ENCODE assay signal across 25 mouse cellular contexts in genomic region chr8:86613798-86614197, GRCm38 (mm10). TPM values are rescaled to one million over a fixed set of nuclear protein-coding genes. Genes with fewer than 3 reads are reported as not detected.
DNase-seq lines count a peak whose midpoint lies in the region; ATAC-seq and TF ChIP-seq lines count a peak whose summit lies in the region.
"Had no signal": no experiment of that assay in that cellular context is flagged by ENCODE, and none has a peak within 500 bp of the region (broad histone marks: within the 10 kb centered on the region; RNA-seq: fewer than 3 reads in every experiment).

No protein-coding gene starts in this region.

- TF ChIP-seq CTCF in liver, adult 2 months (IDR thresholded peaks at IDR 0.05; ENCODE audit: low read depth, low read length) = no peak

- H3K9ac ChIP-seq in embryonic facial prominence, embryonic 13.5 days = no peak overlapping the region
- no peak overlapping the region for H3K9ac ChIP-seq in liver, adult 2 months (ENCODE audit: low read depth, low read length)
- no peak overlapping the region for H3K9ac ChIP-seq in liver, embryonic 12.5 days
- no peak overlapping the region for H3K9ac ChIP-seq in liver, embryonic 16.5 days (ENCODE audit: low read depth, low read length)
- H3K9ac ChIP-seq in embryonic facial prominence, embryonic 14.5 days (ENCODE audit: low read depth, low read length) = no peak overlapping the region

- no peak overlapping the region for H3K4me2 ChIP-seq in embryonic facial prominence, embryonic 13.5 days
- no peak overlapping the region for H3K4me2 ChIP-seq in liver, embryonic 12.5 days
- H3K4me2 ChIP-seq in liver, embryonic 16.5 days (ENCODE audit: low read depth, low read length) = no peak overlapping the region
- no peak overlapping the region for H3K4me2 ChIP-seq in embryonic facial prominence, embryonic 14.5 days (ENCODE audit: low read depth, low read length)

- TF ChIP-seq POLR2A in liver, adult 2 months (IDR thresholded peaks at IDR 0.05; ENCODE audit: extremely low read depth, insufficient read depth, low read length) = no peak

- no peak overlapping the region for H3K4me3 ChIP-seq in embryonic facial prominence, embryonic 13.5 days
- H3K4me3 ChIP-seq in embryonic facial prominence, embryonic 10.5 days = no peak overlapping the region
- no peak overlapping the region for H3K4me3 ChIP-seq in liver, adult 2 months (ENCODE audit: insufficient read depth, low read depth, low read length)
- H3K4me3 ChIP-seq in liver, embryonic 12.5 days = no peak overlapping the region
- H3K4me3 ChIP-seq in liver, embryonic 16.5 days (ENCODE audit: low read depth, low read length) = no peak overlapping the region
- H3K4me3 ChIP-seq in embryonic facial prominence, embryonic 14.5 days (ENCODE audit: low read depth, low read length) = no peak overlapping the region

- H3K9me3 ChIP-seq in embryonic facial prominence, embryonic 13.5 days = no peaks in the 10 kb centered on the region; the same call in 1 of the 2 replicates
- H3K9me3 ChIP-seq in embryonic facial prominence, embryonic 10.5 days = no peaks in the 10 kb centered on the region
- no peaks in the 10 kb centered on the region for H3K9me3 ChIP-seq in liver, embryonic 12.5 days (replicated peaks)
- no peaks in the 10 kb centered on the region for H3K9me3 ChIP-seq in liver, embryonic 16.5 days (replicated peaks; ENCODE audit: control insufficient read depth, low read length)
- no peaks in the 10 kb centered on the region for H3K9me3 ChIP-seq in embryonic facial prominence, embryonic 14.5 days (ENCODE audit: control insufficient read depth, low read length)

- no peaks in the 10 kb centered on the region for H3K27me3 ChIP-seq in embryonic facial prominence, embryonic 13.5 days
- no peaks in the 10 kb centered on the region for H3K27me3 ChIP-seq in embryonic facial prominence, embryonic 10.5 days (replicated peaks; ENCODE audit: low read depth, poor library complexity, severe bottlenecking)
- H3K27me3 ChIP-seq in liver, adult 2 months (ENCODE audit: control insufficient read depth, insufficient read depth, low read length) = no peaks in the 10 kb centered on the region
- no peaks in the 10 kb centered on the region for H3K27me3 ChIP-seq in liver, embryonic 12.5 days (replicated peaks)
- no peaks in the 10 kb centered on the region for H3K27me3 ChIP-seq in liver, embryonic 16.5 days (ENCODE audit: control insufficient read depth, insufficient read depth, low read depth, low read length)
- H3K27me3 ChIP-seq in embryonic facial prominence, embryonic 14.5 days (replicated peaks; ENCODE audit: control insufficient read depth, insufficient read depth, low read length) = no peaks in the 10 kb centered on the region
- H3K27me3 ChIP-seq: CH12.LX had no signal

- DNase-seq in embryonic facial prominence, embryonic 10.5 days (ENCODE audit: low spot score) = no peak
- peak; percentile 76 for DNase-seq in liver, adult 2 months (ENCODE audit: extremely low read depth, low read depth, low spot score)
- no peak for DNase-seq in liver
- DNase-seq in embryonic facial prominence, embryonic 14.5 days (ENCODE audit: low spot score) = no peak
- DNase-seq in testis, postnatal 14 days (ENCODE audit: low spot score) = no peak
- DNase-seq: adrenal gland, adult 2 months; adrenal gland, adult 8-10 months; adrenal gland, postnatal 10 days; adrenal gland, postnatal 14 days; adrenal gland, postnatal 25 days; adrenal gland, postnatal 36 days; B cell, adult 2 months; cerebellum, adult 11 months; cerebellum, adult 11-12 months had no signal

- ATAC-seq in embryonic facial prominence, embryonic 13.5 days (ENCODE audit: insufficient number of reproducible peaks, insufficient read depth, low FRiP score, low TSS enrichment, low read depth) = no peak
- no peak for ATAC-seq in liver, embryonic 12.5 days
- ATAC-seq in liver, embryonic 16.5 days (ENCODE audit: low read depth) = peak; percentile 62
- ATAC-seq in embryonic facial prominence, embryonic 14.5 days (ENCODE audit: low read depth) = 0 out of 2 replicates have a peak, but pooled peaks have one; percentile 62
- ATAC-seq: activated CD4-positive, CD25-positive, alpha-beta regulatory T cell, adult 4 months; CD4-positive, CD25-positive, alpha-beta regulatory T cell, adult 4 months; Patski had no signal

- no peaks in the 10 kb centered on the region for H3K36me3 ChIP-seq in embryonic facial prominence, embryonic 13.5 days
- no peaks in the 10 kb centered on the region for H3K36me3 ChIP-seq in embryonic facial prominence, embryonic 10.5 days (replicated peaks)
- H3K36me3 ChIP-seq in liver, adult 2 months (ENCODE audit: control insufficient read depth, insufficient read depth, low read length) = no peaks in the 10 kb centered on the region
- no peaks in the 10 kb centered on the region for H3K36me3 ChIP-seq in liver, embryonic 12.5 days
- H3K36me3 ChIP-seq in liver, embryonic 16.5 days (ENCODE audit: control insufficient read depth, insufficient read depth) = no peaks in the 10 kb centered on the region
- H3K36me3 ChIP-seq in embryonic facial prominence, embryonic 14.5 days (ENCODE audit: control insufficient read depth, insufficient read depth, low read length) = no peaks in the 10 kb centered on the region
- H3K36me3 ChIP-seq: G1E had no signal

- 63% methylated on average over 2 of the region's 2 CpGs for WGBS in embryonic facial prominence, embryonic 13.5 days
- WGBS in embryonic facial prominence, embryonic 10.5 days = 76% methylated on average over 2 of the region's 2 CpGs
- 16% methylated on average over 2 of the region's 2 CpGs for WGBS in liver, adult 2 months
- 45% methylated on average over 2 of the region's 2 CpGs for WGBS in liver, embryonic 12.5 days (ENCODE audit: insufficient replicate concordance)
- 47% methylated on average over 2 of the region's 2 CpGs for WGBS in liver, embryonic 16.5 days (ENCODE audit: insufficient replicate concordance)
- 72% methylated on average over 2 of the region's 2 CpGs for WGBS in embryonic facial prominence, embryonic 14.5 days

- H3K27ac ChIP-seq in embryonic facial prominence, embryonic 13.5 days = peak overlapping the region; percentile 49; the same call in 1 of the 2 replicates
- H3K27ac ChIP-seq in embryonic facial prominence, embryonic 10.5 days (replicated peaks) = no peak overlapping the region
- H3K27ac ChIP-seq in liver, adult 2 months (replicated peaks; ENCODE audit: insufficient read depth, low read depth, low read length) = peak overlapping the region; percentile 71
- H3K27ac ChIP-seq in liver, embryonic 12.5 days = no peak overlapping the region
- no peak overlapping the region for H3K27ac ChIP-seq in liver, embryonic 16.5 days (ENCODE audit: low read length)
- H3K27ac ChIP-seq in embryonic facial prominence, embryonic 14.5 days (replicated peaks; ENCODE audit: low read depth, low read length) = no peak overlapping the region

- H3K79me2 ChIP-seq in liver, adult 2 months (ENCODE audit: control insufficient read depth, insufficient read depth, low read length) = peaks cover 3% of the 10 kb centered on the region; the same call in 1 of the 2 replicates

- H3K4me1 ChIP-seq in embryonic facial prominence, embryonic 13.5 days = no peaks in the 10 kb centered on the region
- H3K4me1 ChIP-seq in embryonic facial prominence, embryonic 10.5 days = no peaks in the 10 kb centered on the region
- peaks cover 23% of the 10 kb centered on the region for H3K4me1 ChIP-seq in liver, adult 2 months (ENCODE audit: control insufficient read depth, insufficient read depth, low read length)
- H3K4me1 ChIP-seq in liver, embryonic 12.5 days = peaks cover 9% of the 10 kb centered on the region
- peaks cover 14% of the 10 kb centered on the region for H3K4me1 ChIP-seq in liver, embryonic 16.5 days (ENCODE audit: control insufficient read depth, low read depth, low read length)
- H3K4me1 ChIP-seq in embryonic facial prominence, embryonic 14.5 days (ENCODE audit: control insufficient read depth, insufficient read depth, low read length) = no peaks in the 10 kb centered on the region

RNA-seq across cellular contexts. Expression of gene Lonp2, which starts 10.0 kb away (rescaled TPM):
- 50.6 and 59.2 TPM in 2 replicates for polyA plus RNA-seq in embryonic facial prominence, embryonic 13.5 days (2015; fragmentation: Nextera tagmentation; extraction: Ambion mirVana)
- polyA plus RNA-seq in embryonic facial prominence, embryonic 10.5 days (2016; fragmentation: Nextera tagmentation; extraction: Ambion mirVana) = 50.5 and 51.4 TPM in 2 replicates
- 244 and 308 TPM in 2 replicates for total RNA-seq in liver, adult 2 months (2014; rRNA removed)
- polyA plus RNA-seq in liver, adult 2 months (2012; rRNA removed) = 278 and 299 TPM in 2 replicates
- 40.1 and 42.8 TPM in 2 replicates for polyA plus RNA-seq in liver, embryonic 12.5 days (2016; fragmentation: Nextera tagmentation; extraction: Ambion mirVana)
- polyA plus RNA-seq in liver, embryonic 16.5 days (2015; fragmentation: Nextera tagmentation; extraction: Ambion mirVana) = 39.8 and 40.3 TPM in 2 replicates
- 55.7 and 58.2 TPM in 2 replicates for polyA plus RNA-seq in embryonic facial prominence, embryonic 14.5 days (2014; fragmentation: Nextera tagmentation; extraction: Ambion mirVana)

RNA-seq across cellular contexts. Expression of gene Abcc12, which starts 33.3 kb away (rescaled TPM):
- polyA plus RNA-seq in embryonic facial prominence, embryonic 13.5 days (2015; fragmentation: Nextera tagmentation; extraction: Ambion mirVana) = 0.10 and 0.19 TPM in 2 replicates
- not detected in 2 replicates for polyA plus RNA-seq in embryonic facial prominence, embryonic 10.5 days (2016; fragmentation: Nextera tagmentation; extraction: Ambion mirVana)
- 0.18 and 0.81 TPM in 2 replicates for total RNA-seq in liver, adult 2 months (2014; rRNA removed)
- 0.21 TPM in 1 of 2 replicates, not detected in the other for polyA plus RNA-seq in liver, adult 2 months (2012; rRNA removed)
- polyA plus RNA-seq in liver, embryonic 12.5 days (2016; fragmentation: Nextera tagmentation; extraction: Ambion mirVana) = not detected in 2 replicates
- polyA plus RNA-seq in liver, embryonic 16.5 days (2015; fragmentation: Nextera tagmentation; extraction: Ambion mirVana) = not detected in 2 replicates
- 0.16 and 0.29 TPM in 2 replicates for polyA plus RNA-seq in embryonic facial prominence, embryonic 14.5 days (2014; fragmentation: Nextera tagmentation; extraction: Ambion mirVana)
- total RNA-seq: adrenal gland, adult 18-20 months; adrenal gland, adult 2 months; adrenal gland, postnatal 25 days; adrenal gland, postnatal 36 days; CH12.LX; MEL had no signal
- polyA plus RNA-seq: activated CD4-positive, CD25-positive, alpha-beta regulatory T cell, adult 4 months; C2C12; CD4-positive, CD25-positive, alpha-beta regulatory T cell, adult 4 months had no signal

Comparison
In these comparisons a context has a peak if more than half of its experiments do, and no peak if none do; other contexts are left out.
1. ATAC-seq: peak in liver, embryonic 16.5 days (single experiment) and embryonic facial prominence, embryonic 14.5 days (single experiment); none in embryonic facial prominence, embryonic 13.5 days (single experiment) and liver, embryonic 12.5 days (single experiment).
2. H3K27ac ChIP-seq: peak in embryonic facial prominence, embryonic 13.5 days (single experiment) and liver, adult 2 months (single experiment); none in embryonic facial prominence, embryonic 10.5 days (single experiment), liver, embryonic 12.5 days (single experiment), liver, embryonic 16.5 days (single experiment) and embryonic facial prominence, embryonic 14.5 days (single experiment).